Mouse (Mus musculus): ENCODE results near the gene Tas2r134. TPM values are rescaled to one million over a fixed set of nuclear protein-coding genes. Genes with fewer than 3 reads are reported as not detected.

Tas2r134 gene
- not detected for total RNA-seq (2021)
- long read RNA-seq, experiment 1: 0 reads
- long read RNA-seq, experiment 2: 0 reads

DNA sequence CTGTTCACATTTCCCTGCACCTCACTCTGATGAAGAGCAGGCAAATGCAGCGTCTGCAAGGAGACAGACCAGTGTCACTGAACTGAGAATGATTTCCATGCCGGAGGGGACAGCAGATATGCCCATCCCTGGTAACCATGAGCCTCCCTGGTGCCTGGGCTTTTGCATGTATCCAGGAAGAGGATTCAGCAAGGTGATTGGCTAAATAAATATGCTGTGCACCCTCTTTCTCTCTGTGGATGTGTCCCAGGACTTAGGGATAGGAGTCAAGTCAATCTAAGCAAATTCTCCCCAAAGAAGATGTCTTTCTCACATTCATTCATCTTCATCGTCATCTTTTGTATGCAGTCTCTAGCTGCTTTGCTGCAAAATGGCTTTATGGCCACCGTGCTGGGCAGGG lies at the start of gene Tas2r134:
Gene Tas2r134 (plus strand): TSS at position 301 of the 400 bp plus-strand sequence.
- DNase-seq (ENCODE audit: low spot score): no peak

- no peak for DNase-seq (ENCODE audit: low spot score)
Measured at GRCm38 (mm10) chr2:51579767-51580166, 47.5 kb upstream of the Tas2r134 start.

GRCm38 (mm10) chr2:51584050-51585046 lies 43.0 kb upstream of the Tas2r134 start:
- no peak for DNase-seq (ENCODE audit: low spot score)

- DNase-seq (ENCODE audit: low spot score): no peak
Measured at GRCm38 (mm10) chr2:51588336-51588735, 39.0 kb upstream of the Tas2r134 start.

GRCm38 (mm10) chr2:51588895-51589294 lies 38.4 kb upstream of the Tas2r134 start:
- DNase-seq (ENCODE audit: low spot score): peak; percentile 5

GRCm38 (mm10) chr2:51589627-51590026 lies 37.7 kb upstream of the Tas2r134 start:
- DNase-seq (ENCODE audit: low spot score): no peak

DNA sequence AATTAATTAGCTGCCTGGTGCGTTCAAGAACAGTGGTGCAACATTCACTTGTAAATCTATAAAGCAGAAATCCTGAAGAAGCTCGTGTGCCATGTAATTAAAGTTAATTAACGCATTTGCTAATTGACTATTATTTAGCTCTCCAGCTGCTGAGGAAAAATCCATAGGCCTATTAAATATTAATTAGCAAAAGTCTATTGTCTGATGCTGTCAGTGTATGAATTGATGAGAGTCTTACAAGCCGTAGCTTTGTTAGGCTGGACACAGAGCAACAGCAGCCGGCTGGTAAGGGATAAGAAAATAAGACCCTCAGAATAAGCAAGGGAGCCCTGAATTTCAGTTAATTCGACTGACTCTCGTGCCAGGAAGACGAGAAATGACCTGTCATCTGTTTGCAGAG lies 37.0 kb upstream of the Tas2r134 start:
- DNase-seq (ENCODE audit: low spot score): no peak

- no peak for DNase-seq (ENCODE audit: low spot score)
Measured at GRCm38 (mm10) chr2:51592157-51592556, 35.2 kb upstream of the Tas2r134 start.

GRCm38 (mm10) chr2:51599473-51600201 lies 27.7 kb upstream of the Tas2r134 start:
- DNase-seq (ENCODE audit: low spot score): no peak

DNA sequence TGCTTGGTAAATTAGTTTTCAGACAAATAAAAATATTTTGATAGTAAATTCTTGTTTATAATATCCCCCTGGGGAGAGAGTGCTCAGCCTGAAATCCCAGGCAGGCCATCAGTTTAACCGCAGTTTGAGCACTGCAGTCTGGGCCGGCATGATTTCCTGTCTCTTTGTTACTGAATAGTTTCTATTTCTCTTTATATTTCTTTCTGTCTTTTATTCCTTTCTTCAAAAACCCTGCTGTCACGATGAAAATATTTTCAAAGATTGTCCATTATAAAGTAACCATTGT lies 27.2 kb upstream of the Tas2r134 start:
- no peak for DNase-seq (ENCODE audit: low spot score)

- DNase-seq (ENCODE audit: low spot score): peak; percentile 43
Measured at GRCm38 (mm10) chr2:51600873-51601272, 26.4 kb upstream of the Tas2r134 start.

GRCm38 (mm10) chr2:51610305-51610704 lies 17.0 kb upstream of the Tas2r134 start:
- DNase-seq (ENCODE audit: low spot score): no peak

- DNase-seq (ENCODE audit: low spot score): no peak
Measured at GRCm38 (mm10) chr2:51610897-51611296, 16.4 kb upstream of the Tas2r134 start.

GRCm38 (mm10) chr2:51613716-51614115 lies 13.6 kb upstream of the Tas2r134 start:
- DNase-seq (ENCODE audit: low spot score): no peak

- DNase-seq (ENCODE audit: low spot score): no peak
Measured at GRCm38 (mm10) chr2:51621931-51622330, 5.4 kb upstream of the Tas2r134 start.

GRCm38 (mm10) chr2:51626007-51626406 lies 1.3 kb upstream of the Tas2r134 start:
- DNase-seq (ENCODE audit: low spot score): no peak

GRCm38 (mm10) chr2:51631428-51631827 lies 4.1 kb downstream of the Tas2r134 start:
- no peak for DNase-seq (ENCODE audit: low spot score)

DNA sequence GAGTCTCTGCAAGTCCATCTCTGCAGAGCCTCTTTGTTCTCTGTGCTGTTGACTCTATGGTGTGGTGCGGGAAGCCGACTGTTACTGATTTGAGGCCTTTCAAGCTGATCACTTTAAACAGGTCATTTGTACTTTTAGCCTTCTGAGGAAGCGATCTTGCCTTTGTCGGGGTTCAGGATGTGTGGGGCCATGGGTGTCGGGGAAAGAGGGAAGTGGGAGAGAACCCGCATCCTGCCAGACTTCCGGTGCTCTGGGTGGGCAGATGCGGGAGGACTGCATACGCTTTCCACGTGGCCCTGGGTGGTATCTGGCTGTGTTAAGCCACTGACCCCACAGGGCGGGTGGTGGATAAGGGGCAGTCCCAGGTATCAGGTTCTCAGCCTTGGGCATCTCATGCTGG lies 10.4 kb downstream of the Tas2r134 start:
- no peak for DNase-seq (ENCODE audit: low spot score)

- no peak for DNase-seq (ENCODE audit: low spot score)
Measured at GRCm38 (mm10) chr2:51641635-51642034, 14.3 kb downstream of the Tas2r134 start.

GRCm38 (mm10) chr2:51643244-51644139 lies 16.2 kb downstream of the Tas2r134 start:
- DNase-seq (ENCODE audit: low spot score): no peak

DNA sequence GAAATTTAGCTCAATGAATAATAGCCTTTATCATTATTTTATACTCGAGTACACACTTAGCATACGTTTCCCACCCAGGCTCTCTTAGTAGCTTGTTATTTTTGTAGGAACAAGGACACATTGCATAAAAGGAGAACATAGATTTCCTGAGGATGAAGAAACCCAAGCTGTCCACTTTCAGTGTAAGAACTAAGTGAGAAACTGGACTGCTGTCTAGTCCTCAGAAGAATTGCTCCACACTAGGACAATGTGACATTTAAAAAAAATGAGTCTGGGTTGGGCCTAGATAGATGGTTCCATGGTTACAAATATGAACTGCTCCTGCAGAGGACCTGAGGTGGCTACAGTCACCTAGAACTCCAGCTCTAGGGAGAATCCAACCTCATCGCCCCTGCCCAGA lies 20.7 kb downstream of the Tas2r134 start:
- no peak for DNase-seq (ENCODE audit: low spot score)

- no peak for DNase-seq (ENCODE audit: low spot score)
Measured at GRCm38 (mm10) chr2:51649887-51650286, 22.6 kb downstream of the Tas2r134 start.
